Mouse (Mus musculus) forebrain, embryonic 16.5 days (tissue): ENCODE measurements at regions not wholly inside any gene's neighbourhood (a gene's known extent, or its start where the extent isn't known, plus 50 kb on each side); places are given as distances from the start of the nearest gene placed in this dataset.
A peak's percentile ranks its signal among the peaks of the same experiment; 100 is the strongest.

Experiments
- ATAC-seq: fragments of 200-750 bp; cut with Nextera tagmentation; 2 replicates; pipeline ENCODE4 v1.8.0; 2017; ENCODE audit warnings: mild to moderate bottlenecking, moderate library complexity
- H3K27ac ChIP-seq: fragments of 300-500 bp; sonication (generic); 2 replicates; pipeline ENCODE4 v1.5.1; 2014; ENCODE audit warnings: low read length, control low read depth
- H3K27me3 ChIP-seq: fragments of 300-500 bp; sonication (generic); replicated peaks from 2 replicates; pipeline ENCODE4 v1.6.1; 2014; ENCODE audit warnings: low read length; ENCODE audit not compliant: control insufficient read depth, insufficient read depth
- H3K36me3 ChIP-seq: fragments of 300-500 bp; sonication (generic); 2 replicates; pipeline ENCODE4 v1.6.1; 2014; ENCODE audit not compliant: control insufficient read depth, insufficient read depth
- H3K4me1 ChIP-seq: fragments of 300-500 bp; sonication (generic); replicated peaks from 2 replicates; pipeline ENCODE4 v1.6.1; 2014; ENCODE audit warnings: low read length; ENCODE audit not compliant: control insufficient read depth, insufficient read depth
- H3K4me2 ChIP-seq: fragments of 300-500 bp; sonication (generic); 2 replicates; pipeline ENCODE4 v1.6.1; 2014; ENCODE audit warnings: mild to moderate bottlenecking, low read length, control low read depth
- H3K4me3 ChIP-seq: fragments of 300-500 bp; sonication (generic); replicated peaks from 2 replicates; pipeline ENCODE4 v1.5.1; 2014; ENCODE audit warnings: mild to moderate bottlenecking, low read length, control low read depth
- H3K9ac ChIP-seq: fragments of 300-500 bp; sonication (generic); replicated peaks from 2 replicates; pipeline ENCODE4 v1.6.1; 2014; ENCODE audit warnings: low read depth, low read length, control low read depth
- H3K9me3 ChIP-seq: fragments of 300-500 bp; sonication (generic); 2 replicates; pipeline ENCODE4 v1.6.1; 2016; ENCODE audit warnings: low read length; ENCODE audit not compliant: control insufficient read depth
- WGBS: fragments of 180-500 bp; shearing (Covaris S2); extraction: QIAGEN DNeasy Blood & Tissue Kit; methylation state at CpG from one replicate; pipeline ENCODE4 v1.1.7; 2014; 5-methylcytosine and 5-hydroxymethylcytosine counted together

- no peak overlapping the region for H3K9ac ChIP-seq
- no peak for ATAC-seq
- no peak overlapping the region for H3K4me3 ChIP-seq
- no peaks in the 10 kb centered on the region for H3K36me3 ChIP-seq
- WGBS: 64% methylated on average over 5 of the region's 5 CpGs
- no peak overlapping the region for H3K4me2 ChIP-seq
- H3K27ac ChIP-seq: no peak overlapping the region
- H3K4me1 ChIP-seq: no peaks in the 10 kb centered on the region
- H3K27me3 ChIP-seq: no peaks in the 10 kb centered on the region
- H3K9me3 ChIP-seq: no peaks in the 10 kb centered on the region
These were observed 387.6 kb downstream of the Adgrl2 start for GRCm38 (mm10) chr3:148602730-148603255.

GRCm38 (mm10) chr3:148595561-148595960 lies 394.8 kb downstream of the Adgrl2 start:
- WGBS: 53% methylated on average over 4 of the region's 4 CpGs

GRCm38 (mm10) chr3:148589556-148589955 lies 400.8 kb downstream of the Adgrl2 start:
- no peaks in the 10 kb centered on the region for H3K4me1 ChIP-seq
- no peaks in the 10 kb centered on the region for H3K9me3 ChIP-seq
- WGBS: 69% methylated on average over 2 of the region's 2 CpGs
- H3K9ac ChIP-seq: no peak overlapping the region
- no peak overlapping the region for H3K4me3 ChIP-seq
- H3K27me3 ChIP-seq: no peaks in the 10 kb centered on the region
- H3K27ac ChIP-seq: no peak overlapping the region
- ATAC-seq: no peak
- H3K36me3 ChIP-seq: no peaks in the 10 kb centered on the region
- H3K4me2 ChIP-seq: no peak overlapping the region

More at GRCm38 (mm10) chr3:148595561-148595960, 394.8 kb downstream of the Adgrl2 start:
- no peaks in the 10 kb centered on the region for H3K36me3 ChIP-seq
- H3K9ac ChIP-seq: no peak overlapping the region
- no peak overlapping the region for H3K27ac ChIP-seq
- H3K27me3 ChIP-seq: no peaks in the 10 kb centered on the region
- no peaks in the 10 kb centered on the region for H3K4me1 ChIP-seq
- no peak for ATAC-seq
- no peak overlapping the region for H3K4me2 ChIP-seq
- no peaks in the 10 kb centered on the region for H3K9me3 ChIP-seq
- H3K4me3 ChIP-seq: no peak overlapping the region

GRCm38 (mm10) chr3:148575735-148576134 lies 414.6 kb downstream of the Adgrl2 start:
- H3K4me2 ChIP-seq: no peak overlapping the region
- WGBS: 77% methylated on average over 1 of the region's 1 CpGs
- no peak for ATAC-seq

GRCm38 (mm10) chr3:148572493-148572892 lies 417.9 kb downstream of the Adgrl2 start:
- no peaks in the 10 kb centered on the region for H3K9me3 ChIP-seq
- H3K4me1 ChIP-seq: no peaks in the 10 kb centered on the region
- WGBS: 90% methylated on average over 4 of the region's 4 CpGs
- ATAC-seq: no peak
- H3K4me3 ChIP-seq: no peak overlapping the region
- H3K27ac ChIP-seq: no peak overlapping the region
- H3K4me2 ChIP-seq: no peak overlapping the region
- no peaks in the 10 kb centered on the region for H3K36me3 ChIP-seq
- H3K9ac ChIP-seq: no peak overlapping the region
- no peaks in the 10 kb centered on the region for H3K27me3 ChIP-seq

More at GRCm38 (mm10) chr3:148575735-148576134, 414.6 kb downstream of the Adgrl2 start:
- H3K9ac ChIP-seq: no peak overlapping the region
- H3K4me1 ChIP-seq: no peaks in the 10 kb centered on the region
- no peaks in the 10 kb centered on the region for H3K9me3 ChIP-seq
- no peak overlapping the region for H3K27ac ChIP-seq
- H3K36me3 ChIP-seq: no peaks in the 10 kb centered on the region
- H3K4me3 ChIP-seq: no peak overlapping the region
- no peaks in the 10 kb centered on the region for H3K27me3 ChIP-seq

GRCm38 (mm10) chr3:148564716-148565115 lies 425.6 kb downstream of the Adgrl2 start:
- no peak for ATAC-seq
- Histone ChIP-seq H3K9ac (no peak overlapping the region), H3K36me3 (no peaks in the 10 kb centered on the region), H3K27ac (no peak overlapping the region), H3K4me2 (no peak overlapping the region), H3K27me3 (no peaks in the 10 kb centered on the region; the same call in 1 of the 2 replicates), H3K9me3 (no peaks in the 10 kb centered on the region), H3K4me1 (no peaks in the 10 kb centered on the region), H3K4me3 (no peak overlapping the region)
- WGBS: 87% methylated on average over 4 of the region's 4 CpGs

GRCm38 (mm10) chr3:148561211-148561610 lies 429.1 kb downstream of the Adgrl2 start:
- no peak overlapping the region for H3K27ac ChIP-seq
- WGBS: 68% methylated on average over 4 of the region's 4 CpGs
- H3K9ac ChIP-seq: no peak overlapping the region
- no peak overlapping the region for H3K4me2 ChIP-seq
- H3K27me3 ChIP-seq: peaks cover 4% of the 10 kb centered on the region; the same call in 1 of the 2 replicates
- ATAC-seq: no peak
- H3K9me3 ChIP-seq: no peaks in the 10 kb centered on the region
- H3K4me3 ChIP-seq: no peak overlapping the region
- no peaks in the 10 kb centered on the region for H3K36me3 ChIP-seq
- H3K4me1 ChIP-seq: 0 out of 2 replicates have a peak, but pooled peaks cover 2% of the 10 kb centered on the region

GRCm38 (mm10) chr3:148559752-148560460 lies 430.4 kb downstream of the Adgrl2 start:
- Histone ChIP-seq H3K27me3 (peaks cover 4% of the 10 kb centered on the region; the same call in 1 of the 2 replicates), H3K9ac (no peak overlapping the region), H3K27ac (0 out of 2 replicates have a peak overlapping the region, but pooled peaks have one; percentile 53), H3K36me3 (no peaks in the 10 kb centered on the region), H3K9me3 (no peaks in the 10 kb centered on the region), H3K4me1 (0 out of 2 replicates have a peak, but pooled peaks cover 2% of the 10 kb centered on the region), H3K4me2 (peak overlapping the region; percentile 0; the same call in 1 of the 2 replicates), H3K4me3 (no peak overlapping the region)
- WGBS: 15% methylated on average over 13 of the region's 13 CpGs
- peak; percentile 91 for ATAC-seq

GRCm38 (mm10) chr3:148558592-148559157 lies 431.7 kb downstream of the Adgrl2 start:
- peaks cover 4% of the 10 kb centered on the region; the same call in 1 of the 2 replicates for H3K27me3 ChIP-seq
- ATAC-seq: no peak
- no peaks in the 10 kb centered on the region for H3K9me3 ChIP-seq
- no peak overlapping the region for H3K4me3 ChIP-seq
- no peak overlapping the region for H3K27ac ChIP-seq
- 0 out of 2 replicates have a peak, but pooled peaks cover 2% of the 10 kb centered on the region for H3K4me1 ChIP-seq
- H3K4me2 ChIP-seq: no peak overlapping the region
- WGBS: 66% methylated on average over 5 of the region's 5 CpGs
- H3K9ac ChIP-seq: no peak overlapping the region
- no peaks in the 10 kb centered on the region for H3K36me3 ChIP-seq
